In genomic region chr5:114597222-114597621, GRCm38 (mm10) we compare ENCODE assay signal across 11 mouse cellular contexts. TPM values are rescaled to one million over a fixed set of nuclear protein-coding genes. Genes with fewer than 3 reads are reported as not detected.
DNase-seq lines count a peak whose midpoint lies in the region; ATAC-seq and TF ChIP-seq lines count a peak whose summit lies in the region.
"Had no signal": no experiment of that assay in that cellular context is flagged by ENCODE, and none has a peak within 500 bp of the region (broad histone marks: within the 10 kb centered on the region; RNA-seq: fewer than 3 reads in every experiment).

No protein-coding gene starts in this region.

- ATAC-seq in intestine, embryonic 16.5 days = no peak
- ATAC-seq in intestine, postnatal 0 days = no peak
- ATAC-seq in neural tube, embryonic 13.5 days (ENCODE audit: low read depth) = no peak
- no peak for ATAC-seq in forebrain, embryonic 15.5 days (replicated peaks)
- ATAC-seq: forebrain, embryonic 16.5 days had no signal

- H3K27me3 ChIP-seq in intestine, embryonic 16.5 days (replicated peaks; ENCODE audit: control insufficient read depth, insufficient read depth, low read length) = no peaks in the 10 kb centered on the region
- H3K27me3 ChIP-seq in intestine, postnatal 0 days (replicated peaks; ENCODE audit: control insufficient read depth, insufficient read depth, low read length) = no peaks in the 10 kb centered on the region
- H3K27me3 ChIP-seq in testis, adult 2 months (ENCODE audit: control insufficient read depth, insufficient read depth, low read length) = no peaks in the 10 kb centered on the region
- H3K27me3 ChIP-seq in neural tube, embryonic 13.5 days = no peaks in the 10 kb centered on the region
- H3K27me3 ChIP-seq in forebrain, embryonic 15.5 days = peaks cover 9% of the 10 kb centered on the region; the same call in 1 of the 2 replicates

- 29% methylated on average over 8 of the region's 8 CpGs for WGBS in intestine, embryonic 16.5 days
- WGBS in intestine, postnatal 0 days = 40% methylated on average over 8 of the region's 8 CpGs
- 53% methylated on average over 8 of the region's 8 CpGs for WGBS in neural tube, embryonic 13.5 days
- 47% methylated on average over 8 of the region's 8 CpGs for WGBS in forebrain, embryonic 15.5 days

- H3K4me1 ChIP-seq in intestine, embryonic 16.5 days (ENCODE audit: control insufficient read depth, insufficient read depth, low read length) = peaks cover 54% of the 10 kb centered on the region
- H3K4me1 ChIP-seq in intestine, postnatal 0 days (replicated peaks; ENCODE audit: control insufficient read depth, insufficient read depth, low read length) = peaks cover 7% of the 10 kb centered on the region
- H3K4me1 ChIP-seq in testis, adult 2 months (ENCODE audit: control insufficient read depth, insufficient read depth, low read length) = peaks cover 32% of the 10 kb centered on the region
- H3K4me1 ChIP-seq in neural tube, embryonic 13.5 days (replicated peaks) = peaks cover 50% of the 10 kb centered on the region
- H3K4me1 ChIP-seq in forebrain, embryonic 15.5 days = peaks cover 36% of the 10 kb centered on the region

- no peak overlapping the region for H3K4me3 ChIP-seq in intestine, embryonic 16.5 days (ENCODE audit: low read length)
- H3K4me3 ChIP-seq in intestine, postnatal 0 days (ENCODE audit: low read depth, low read length) = no peak overlapping the region
- no peak overlapping the region; the same call in 1 of the 2 replicates for H3K4me3 ChIP-seq in testis, adult 2 months (ENCODE audit: control insufficient read depth, low read depth, low read length)
- no peak overlapping the region for H3K4me3 ChIP-seq in neural tube, embryonic 13.5 days
- no peak overlapping the region for H3K4me3 ChIP-seq in forebrain, embryonic 15.5 days
- H3K4me3 ChIP-seq: myocyte had no signal

- no peak for DNase-seq in testis, postnatal 10 days (ENCODE audit: low spot score)
- DNase-seq in cerebellum, postnatal 25 days = no peak
- no peak for DNase-seq in adrenal gland, postnatal 4 days (ENCODE audit: low spot score in 2 of 2)
- DNase-seq: adrenal gland, adult 8-10 months had no signal

- H3K36me3 ChIP-seq in intestine, embryonic 16.5 days (ENCODE audit: control insufficient read depth, insufficient read depth, low read length) = no peaks in the 10 kb centered on the region
- peaks cover 3% of the 10 kb centered on the region; the same call in 1 of the 2 replicates for H3K36me3 ChIP-seq in intestine, postnatal 0 days (ENCODE audit: control insufficient read depth, insufficient read depth)
- H3K36me3 ChIP-seq in testis, adult 2 months (ENCODE audit: control insufficient read depth, insufficient read depth, low read length) = no peaks in the 10 kb centered on the region
- H3K36me3 ChIP-seq in neural tube, embryonic 13.5 days = peaks cover 12% of the 10 kb centered on the region
- H3K36me3 ChIP-seq in forebrain, embryonic 15.5 days = no peaks in the 10 kb centered on the region

- no peak overlapping the region for H3K4me2 ChIP-seq in intestine, embryonic 16.5 days (ENCODE audit: low read depth, low read length)
- H3K4me2 ChIP-seq in intestine, postnatal 0 days (replicated peaks; ENCODE audit: low read depth) = no peak overlapping the region
- no peak overlapping the region for H3K4me2 ChIP-seq in neural tube, embryonic 13.5 days
- H3K4me2 ChIP-seq in forebrain, embryonic 15.5 days (replicated peaks) = no peak overlapping the region

- no peak for TF ChIP-seq CTCF in intestine, postnatal 0 days (IDR thresholded peaks at IDR 0.05; ENCODE audit: low read depth)
- TF ChIP-seq CTCF in testis, adult 2 months (IDR thresholded peaks at IDR 0.05; ENCODE audit: control insufficient read depth, insufficient read depth, insufficient replicate concordance, low read depth, low read length) = no peak

- no peaks in the 10 kb centered on the region for H3K9me3 ChIP-seq in intestine, embryonic 16.5 days (ENCODE audit: control insufficient read depth, low read length)
- H3K9me3 ChIP-seq in intestine, postnatal 0 days (ENCODE audit: control insufficient read depth) = no peaks in the 10 kb centered on the region
- H3K9me3 ChIP-seq in neural tube, embryonic 13.5 days = no peaks in the 10 kb centered on the region
- no peaks in the 10 kb centered on the region for H3K9me3 ChIP-seq in forebrain, embryonic 15.5 days

- TF ChIP-seq POLR2A in testis, adult 2 months (IDR thresholded peaks at IDR 0.05; ENCODE audit: control insufficient read depth, low read depth, low read length) = no peak

- no peak overlapping the region for H3K9ac ChIP-seq in intestine, embryonic 16.5 days (ENCODE audit: low read depth, low read length)
- H3K9ac ChIP-seq in intestine, postnatal 0 days (ENCODE audit: low read depth, low read length) = no peak overlapping the region
- no peak overlapping the region for H3K9ac ChIP-seq in neural tube, embryonic 13.5 days
- no peak overlapping the region for H3K9ac ChIP-seq in forebrain, embryonic 15.5 days (replicated peaks)

- H3K27ac ChIP-seq in intestine, embryonic 16.5 days (ENCODE audit: low read length) = peak overlapping the region; percentile 9; the same call in 1 of the 2 replicates
- H3K27ac ChIP-seq in intestine, postnatal 0 days (ENCODE audit: low read depth, low read length) = no peak overlapping the region
- H3K27ac ChIP-seq in testis, adult 2 months (ENCODE audit: control insufficient read depth, insufficient read depth, low read depth, low read length) = peak overlapping the region; percentile 46
- H3K27ac ChIP-seq in neural tube, embryonic 13.5 days (replicated peaks) = 0 out of 2 replicates have a peak overlapping the region, but pooled peaks have one; percentile 28
- no peak overlapping the region for H3K27ac ChIP-seq in forebrain, embryonic 15.5 days (replicated peaks)

RNA-seq across cellular contexts. Expression of gene Fam222a, which starts 29.4 kb away (rescaled TPM):
- polyA plus RNA-seq in intestine, embryonic 16.5 days (2015; fragmentation: Nextera tagmentation; extraction: Ambion mirVana) = 3.9 and 5.8 TPM in 2 replicates
- 2.3 and 3.2 TPM in 2 replicates for polyA plus RNA-seq in intestine, postnatal 0 days (2015; fragmentation: Nextera tagmentation; extraction: Ambion mirVana)
- polyA plus RNA-seq in testis, adult 2 months (2012; rRNA removed) = 22.5 and 23.4 TPM in 2 replicates
- 6.1 and 6.8 TPM in 2 replicates for polyA plus RNA-seq in neural tube, embryonic 13.5 days (2015; fragmentation: Nextera tagmentation; extraction: Ambion mirVana)
- 10 to 100 TPM; 33.7 to 33.9 TPM for total RNA-seq in adrenal gland, postnatal 4 days (2021)
- 5.2 and 5.6 TPM in 2 replicates for polyA plus RNA-seq in forebrain, embryonic 15.5 days (2015; fragmentation: Nextera tagmentation; extraction: Ambion mirVana)

Comparison
In these comparisons a context has a peak if more than half of its experiments do, and no peak if none do; other contexts are left out.
1. H3K27ac ChIP-seq: peak in intestine, embryonic 16.5 days (single experiment), testis, adult 2 months (single experiment) and neural tube, embryonic 13.5 days (single experiment); none in intestine, postnatal 0 days (single experiment) and forebrain, embryonic 15.5 days (single experiment).